Mouse (Mus musculus) gastrocnemius, postnatal 14 days (tissue): Measurements from ENCODE around the gene Timp3. TPM values are rescaled to one million over a fixed set of nuclear protein-coding genes. Genes with fewer than 3 reads are reported as not detected.

Experiments
- DNase-seq: peaks from one replicate; pipeline ENCODE4 v3.0.0; 2021; ENCODE audit warnings: mixed read lengths
- intact Hi-C: fragments of 180-260 bp; cut with DNase I; formaldehyde crosslinking; loops from one replicate; pipeline ENCODE4 v1.15.1; 2025; ENCODE audit warnings: low total_unique reads
- long read RNA-seq, 2 experiments: library from polyadenylated mRNA; stranded (forward); transcript quantifications; one replicate each; pipeline ENCODE4 v2.0.0; 2021
- total RNA-seq, 2 experiments: library from RNA; stranded (reverse); gene quantifications; 2 replicates each; pipeline ENCODE4 v1.2.3; 2021

The Timp3 gene
- 10 to 100 TPM; 80.1 to 91.6 TPM for total RNA-seq
- long read RNA-seq, experiment 1, full-length matches to known transcripts = 17 of 33 reads
- long read RNA-seq, experiment 1, partial matches to known transcripts = 2 of 33 reads
- long read RNA-seq, experiment 1, other reads (novel, unspliced or antisense) = 14 of 33 reads
- long read RNA-seq, experiment 2, full-length matches to known transcripts = 17 of 42 reads
- long read RNA-seq, experiment 2, partial matches to known transcripts = 25 of 42 reads
- long read RNA-seq, experiment 2, other reads (novel, unspliced or antisense) = 0 of 42 reads

DNA sequence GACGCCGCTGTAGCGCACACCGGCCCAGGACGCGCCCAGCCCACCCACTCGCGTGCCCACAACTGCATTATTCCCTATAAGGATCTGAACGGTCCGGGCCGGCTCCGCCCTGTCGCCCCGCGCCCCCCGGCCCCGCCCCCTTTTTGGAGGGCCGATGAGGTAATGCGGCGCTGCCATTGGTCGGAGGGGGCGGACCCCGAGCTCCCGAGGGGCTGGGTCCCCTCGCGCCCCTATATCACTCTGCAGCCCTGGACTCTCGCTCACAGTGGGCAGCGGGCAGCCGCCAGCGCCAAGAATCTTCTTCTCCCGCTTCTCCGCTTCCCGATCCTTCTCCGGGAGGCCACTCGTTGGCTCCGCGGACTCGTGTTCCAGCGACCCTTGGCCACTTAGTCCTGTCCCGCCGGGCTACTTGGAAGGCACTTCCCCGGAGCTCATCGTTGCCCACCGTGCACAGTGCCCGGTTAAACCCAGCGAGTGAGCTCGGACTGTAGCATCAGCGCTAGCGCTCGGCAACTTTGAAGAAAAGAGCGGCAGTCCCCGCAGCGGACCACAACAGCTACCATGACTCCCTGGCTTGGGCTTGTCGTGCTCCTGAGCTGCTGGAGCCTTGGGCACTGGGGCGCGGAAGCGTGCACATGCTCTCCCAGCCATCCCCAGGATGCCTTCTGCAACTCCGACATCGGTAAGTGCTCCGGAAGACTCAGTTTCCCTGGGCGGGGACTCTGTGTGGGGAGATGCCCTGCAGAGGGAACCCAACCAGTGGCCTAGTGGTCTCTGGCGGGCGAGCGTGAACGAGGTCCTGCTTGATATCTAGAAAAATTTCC is at the start of gene Timp3:
Gene Timp3, plus strand, starts transcription at position 80 of the 824 bp plus-strand sequence.
- DNase-seq = peak; percentile 78
- intact Hi-C loops = loop anchor here (5.0 kb wide), 1 partner anchor 152 kb away; no protein-coding TSS in a partner anchor

GRCm38 (mm10) chr10:86256221-86256620 is 44.0 kb upstream of the Timp3 start:
- intact Hi-C loops = no loop called here
- no peak for DNase-seq

DNA sequence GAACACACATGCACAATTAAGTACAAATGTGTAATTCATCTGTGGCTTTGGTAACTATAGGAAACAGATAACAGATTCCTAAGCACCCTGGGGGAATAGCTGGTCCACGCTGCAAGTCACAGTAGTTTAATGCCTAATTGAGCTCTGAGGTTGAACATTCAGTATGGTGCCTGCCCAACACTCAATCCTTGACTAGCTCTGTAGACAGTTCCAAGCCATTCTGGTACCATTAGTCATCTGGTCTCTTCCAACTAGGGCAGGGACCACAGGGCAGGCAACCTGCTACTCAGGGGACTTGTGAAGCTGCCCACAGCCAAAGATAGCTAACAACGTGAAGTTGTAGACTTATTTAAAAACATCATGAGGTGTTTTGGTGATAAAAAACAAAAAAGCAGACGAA is 43.1 kb upstream of the Timp3 start:
- intact Hi-C loops = no loop called here
- DNase-seq = no peak

- intact Hi-C loops = no loop called here
- no peak for DNase-seq
Measured at GRCm38 (mm10) chr10:86258046-86258445, 42.1 kb upstream of the Timp3 start.

DNA sequence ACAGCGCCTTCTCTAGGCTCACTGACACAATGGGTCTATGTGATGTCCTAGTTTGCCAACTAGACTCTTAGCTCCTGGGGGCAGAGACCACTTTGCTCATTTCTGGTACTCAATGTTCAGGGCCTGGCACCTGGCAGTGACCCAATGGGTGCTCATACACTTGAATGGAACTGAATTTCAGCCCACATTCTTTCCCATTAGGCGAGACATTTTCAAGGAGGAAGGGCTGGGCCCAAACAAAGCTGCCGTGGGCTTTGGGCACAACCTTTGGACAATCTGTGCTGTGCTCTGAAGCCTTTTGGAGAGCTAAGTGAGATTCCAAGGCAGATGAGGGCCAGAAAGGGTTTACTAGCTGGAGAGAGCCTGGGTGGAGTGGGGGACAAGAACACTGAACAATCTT is 41.2 kb upstream of the Timp3 start:
- intact Hi-C loops = no loop called here
- no peak for DNase-seq

DNA sequence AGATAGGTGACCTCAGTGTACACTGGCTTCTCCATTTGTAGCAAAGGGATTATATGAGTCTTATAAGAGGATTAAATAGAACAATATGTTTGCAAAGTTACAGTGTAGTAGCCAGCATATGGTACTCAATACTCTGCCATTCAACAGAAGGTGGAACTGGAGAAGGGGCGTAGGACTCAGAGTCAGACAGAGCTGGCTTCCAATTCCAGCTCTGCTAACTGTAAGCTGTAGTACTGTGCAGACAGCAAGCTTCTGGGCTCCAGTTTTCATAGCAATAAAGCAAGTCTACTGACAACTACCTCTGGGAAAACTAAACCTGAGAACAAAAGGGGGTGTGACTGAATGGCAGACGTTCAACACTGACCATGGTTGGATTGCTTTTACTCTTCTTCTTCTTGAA is 38.4 kb upstream of the Timp3 start:
- intact Hi-C loops = no loop called here
- no peak for DNase-seq

GRCm38 (mm10) chr10:86264618-86265017 is 35.6 kb upstream of the Timp3 start:
- intact Hi-C loops = no loop called here
- DNase-seq = peak; percentile 12

GRCm38 (mm10) chr10:86270254-86270653 is 29.9 kb upstream of the Timp3 start:
- DNase-seq = no peak
- intact Hi-C loops = no loop called here

GRCm38 (mm10) chr10:86272826-86273225 is 27.3 kb upstream of the Timp3 start:
- DNase-seq = no peak
- intact Hi-C loops = no loop called here

- intact Hi-C loops = no loop called here
Measured at GRCm38 (mm10) chr10:86273410-86274191, 26.6 kb upstream of the Timp3 start.

DNA sequence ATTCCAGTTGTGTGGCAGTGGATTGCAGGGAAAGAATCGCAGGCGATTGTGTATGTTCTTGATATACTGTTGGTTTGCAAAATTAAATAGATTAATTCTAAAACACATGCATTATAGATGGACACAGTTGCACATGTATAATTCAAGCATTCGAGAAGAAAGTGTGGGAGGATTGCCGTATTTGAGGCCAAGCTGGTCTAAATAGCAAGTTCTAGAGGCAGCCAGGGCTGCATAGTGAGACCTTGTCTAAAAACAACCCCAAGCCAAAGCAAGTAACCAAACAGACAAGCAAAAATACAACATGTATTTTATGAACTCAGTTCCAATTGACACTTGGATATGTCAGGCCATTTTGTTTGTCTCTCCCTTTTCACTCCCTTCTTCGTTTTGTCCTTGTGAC is 24.6 kb upstream of the Timp3 start:
- intact Hi-C loops = no loop called here

More at GRCm38 (mm10) chr10:86273410-86274191, 26.6 kb upstream of the Timp3 start:
- peak; percentile 29 for DNase-seq

DNA sequence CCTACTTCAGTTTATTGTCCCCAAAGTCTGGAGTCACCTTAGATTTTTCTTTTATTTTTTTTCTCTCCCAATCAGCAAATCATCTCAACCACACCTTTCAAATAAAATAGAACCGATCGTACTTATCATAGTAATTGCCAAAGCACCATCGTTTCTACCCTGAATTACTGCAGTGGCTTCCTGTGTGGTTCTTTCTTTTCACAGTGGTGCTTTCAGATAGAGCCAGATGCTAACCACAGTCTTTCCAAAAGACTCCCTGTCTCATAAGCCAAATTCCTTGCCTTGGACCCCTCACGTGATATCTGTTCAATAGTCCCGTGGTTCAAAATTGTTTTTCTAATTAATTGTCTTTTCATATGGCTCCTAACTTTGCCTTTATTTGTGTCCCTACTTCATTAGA is 22.8 kb upstream of the Timp3 start:
- no peak for DNase-seq
- intact Hi-C loops = no loop called here

More for the DNA sequence above, 24.6 kb upstream of the Timp3 start:
- no peak for DNase-seq

- DNase-seq = no peak
- intact Hi-C loops = no loop called here
Measured at GRCm38 (mm10) chr10:86278481-86278880, 21.7 kb upstream of the Timp3 start.

GRCm38 (mm10) chr10:86279579-86280168 is 20.5 kb upstream of the Timp3 start:
- intact Hi-C loops = no loop called here
- no peak for DNase-seq

GRCm38 (mm10) chr10:86281238-86281637 is 18.9 kb upstream of the Timp3 start:
- intact Hi-C loops = no loop called here
- DNase-seq = no peak

DNA sequence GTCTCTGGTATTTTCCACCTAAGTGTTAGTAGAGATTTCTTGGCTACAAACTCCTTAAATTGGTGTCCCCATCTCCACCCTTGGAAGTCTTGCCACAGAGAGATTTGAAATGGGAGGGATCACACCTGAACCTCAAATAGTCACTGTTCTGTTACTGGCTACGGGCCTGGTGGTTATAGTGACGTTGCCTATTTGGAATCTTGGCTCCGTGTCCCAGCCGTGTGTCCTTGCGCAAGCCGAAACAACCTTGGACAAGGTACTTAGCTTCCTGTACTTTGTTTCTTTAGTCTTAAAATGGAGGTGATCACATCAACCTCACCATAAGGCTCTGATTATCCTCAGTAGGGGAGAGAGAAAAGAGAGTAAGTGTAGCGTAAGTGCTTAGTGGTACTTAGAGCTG is 13.7 kb upstream of the Timp3 start:
- intact Hi-C loops = no loop called here
- DNase-seq = no peak

- DNase-seq = no peak
Measured at GRCm38 (mm10) chr10:86290109-86290771, 9.9 kb upstream of the Timp3 start.

GRCm38 (mm10) chr10:86293880-86294279 is 6.3 kb upstream of the Timp3 start:
- DNase-seq = no peak
- intact Hi-C loops = loop anchor here (5.0 kb wide), 1 partner anchor 112 kb away; no protein-coding TSS in a partner anchor

More at GRCm38 (mm10) chr10:86290109-86290771, 9.9 kb upstream of the Timp3 start:
- intact Hi-C loops = loop anchor here (5.0 kb wide), 1 partner anchor 108 kb away; no protein-coding TSS in a partner anchor
